Mouse (Mus musculus) G1E (cell line): ENCODE results near the gene Hsd17b2.

ENCODE experiments used
- CTCF ChIP-seq: IDR thresholded peaks from 2 replicates; pipeline ENCODE4 v1.5.1; 2012; ENCODE audit warnings: low read depth, low read length, inconsistent platforms, mixed read lengths
- POLR2AphosphoS5 ChIP-seq: IDR thresholded peaks from 2 replicates; pipeline ENCODE4 v1.6.1; 2012; ENCODE audit warnings: low read depth, low read length, inconsistent platforms; ENCODE audit not compliant: insufficient replicate concordance
- TAL1 ChIP-seq: conservative IDR thresholded peaks from 2 replicates; pipeline ENCODE4 v1.6.1; 2012; ENCODE audit warnings: low read depth, low read length, inconsistent platforms, mixed read lengths

DNA sequence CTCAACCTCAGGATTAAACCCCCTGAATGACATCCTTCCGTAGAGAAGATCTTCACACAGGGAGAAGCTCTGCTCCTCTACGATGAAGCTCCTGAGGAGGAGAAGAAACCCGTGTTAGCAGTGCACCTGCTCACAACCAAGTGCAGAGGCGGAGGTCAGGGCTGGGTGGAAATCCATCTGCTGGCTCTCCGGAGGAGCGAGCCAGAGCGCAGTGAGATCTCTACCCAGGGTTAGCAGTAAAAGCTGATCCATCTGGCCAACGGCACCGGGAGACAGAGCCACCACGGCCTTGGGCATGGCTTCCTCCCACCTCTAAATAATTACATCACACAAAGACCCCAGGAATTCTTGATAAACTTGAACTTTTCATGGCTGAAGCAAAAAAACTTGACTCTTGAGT is 92.9 kb downstream of the Hsd17b2 start:
- TF ChIP-seq CTCF (no peak), TAL1 (no peak), POLR2AphosphoS5 (no peak)
